Mouse (Mus musculus): ENCODE measurements around the gene Gm47841.

Gm47841 gene

DNA sequence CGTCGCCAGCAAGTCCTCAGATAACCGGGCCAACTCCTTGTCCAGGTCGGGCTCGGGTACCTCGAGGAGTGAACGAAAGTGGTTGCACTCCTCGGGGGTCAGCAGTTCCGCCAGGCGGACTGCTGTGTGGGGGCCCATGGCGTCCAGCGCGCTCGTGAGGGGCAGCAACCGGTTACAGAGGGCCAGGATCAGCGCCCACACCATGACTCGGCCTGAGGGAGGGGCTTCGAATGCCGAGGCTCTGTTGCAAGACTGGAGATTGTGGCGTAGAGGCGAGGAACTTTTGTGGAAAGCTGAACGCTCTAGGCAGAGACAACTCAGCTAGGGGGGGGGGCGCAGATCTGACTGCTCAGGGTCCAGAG, at the start of gene Gm47841:
TSS of gene Gm47841 (minus strand) at position 204 of the 362 bp plus-strand sequence.
- in situ Hi-C loops (cut with MboI; ENCODE audit: unreplicated experiment in 2 of 2), result no loop called here

DNA sequence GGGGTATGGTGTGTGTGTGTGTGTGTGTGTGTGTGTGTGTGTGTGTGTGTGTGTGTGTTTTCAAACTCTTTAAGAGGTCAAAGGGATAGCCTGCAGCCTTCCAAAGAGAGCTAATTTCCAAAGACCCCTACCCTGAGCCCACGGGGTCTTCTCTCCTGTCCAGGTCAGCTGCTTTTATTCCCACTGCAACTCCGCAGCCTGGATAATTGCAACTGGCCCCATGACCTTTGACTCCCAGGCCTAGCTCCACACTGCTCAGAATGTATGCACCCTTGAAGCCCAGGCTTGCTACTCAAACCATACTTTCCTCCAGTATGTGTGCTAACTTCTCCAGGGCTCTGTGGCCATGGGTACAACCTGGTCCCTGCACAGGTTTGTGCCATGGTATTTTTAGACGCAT, 48.2 kb upstream of the Gm47841 start:
- in situ Hi-C loops (cut with MboI; ENCODE audit: unreplicated experiment in 2 of 2), result no loop called here

DNA sequence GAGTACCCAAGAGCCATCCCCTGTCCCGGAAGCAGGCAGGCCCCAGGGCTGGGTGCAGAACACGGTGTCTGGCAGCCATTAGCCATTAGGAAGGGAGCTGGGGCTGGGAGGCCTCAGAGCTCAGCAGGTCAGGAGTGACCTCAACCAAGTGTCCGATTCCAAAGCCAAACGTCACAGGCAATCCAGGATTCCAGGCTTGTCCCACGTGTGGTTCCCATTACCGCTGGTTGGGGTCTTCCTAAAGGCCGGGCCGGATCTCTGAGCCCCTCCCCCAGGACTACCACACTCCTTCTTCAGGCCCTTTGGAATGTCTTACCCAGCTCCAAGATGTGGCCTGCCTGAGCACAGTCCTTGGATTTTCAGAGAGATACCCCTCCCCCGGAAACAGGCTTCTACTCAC, 47.8 kb upstream of the Gm47841 start:
- in situ Hi-C loops (cut with MboI; ENCODE audit: unreplicated experiment in 2 of 2), result no loop called here

DNA sequence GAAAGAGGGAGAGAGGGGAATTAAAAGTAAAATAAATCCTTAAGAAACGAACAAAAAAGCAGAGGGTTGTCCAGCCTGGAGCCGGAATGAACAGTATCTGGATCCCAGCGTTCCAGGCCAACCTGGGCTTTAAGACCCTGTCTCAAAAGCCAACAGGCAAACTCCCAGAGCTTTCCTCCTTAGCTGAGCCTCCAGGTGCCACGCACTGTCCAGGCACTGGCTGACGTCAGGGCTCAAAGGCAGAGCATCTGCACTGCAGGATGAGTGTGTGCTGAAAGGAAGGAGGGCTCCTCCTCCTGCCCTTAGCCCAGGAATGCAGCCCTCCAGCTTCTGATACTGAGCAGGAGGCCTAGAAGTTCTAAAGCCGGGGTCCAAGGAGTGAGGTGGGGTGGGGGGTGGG, 46.8 kb upstream of the Gm47841 start:
- in situ Hi-C loops (cut with MboI; ENCODE audit: unreplicated experiment in 2 of 2), result no loop called here

DNA sequence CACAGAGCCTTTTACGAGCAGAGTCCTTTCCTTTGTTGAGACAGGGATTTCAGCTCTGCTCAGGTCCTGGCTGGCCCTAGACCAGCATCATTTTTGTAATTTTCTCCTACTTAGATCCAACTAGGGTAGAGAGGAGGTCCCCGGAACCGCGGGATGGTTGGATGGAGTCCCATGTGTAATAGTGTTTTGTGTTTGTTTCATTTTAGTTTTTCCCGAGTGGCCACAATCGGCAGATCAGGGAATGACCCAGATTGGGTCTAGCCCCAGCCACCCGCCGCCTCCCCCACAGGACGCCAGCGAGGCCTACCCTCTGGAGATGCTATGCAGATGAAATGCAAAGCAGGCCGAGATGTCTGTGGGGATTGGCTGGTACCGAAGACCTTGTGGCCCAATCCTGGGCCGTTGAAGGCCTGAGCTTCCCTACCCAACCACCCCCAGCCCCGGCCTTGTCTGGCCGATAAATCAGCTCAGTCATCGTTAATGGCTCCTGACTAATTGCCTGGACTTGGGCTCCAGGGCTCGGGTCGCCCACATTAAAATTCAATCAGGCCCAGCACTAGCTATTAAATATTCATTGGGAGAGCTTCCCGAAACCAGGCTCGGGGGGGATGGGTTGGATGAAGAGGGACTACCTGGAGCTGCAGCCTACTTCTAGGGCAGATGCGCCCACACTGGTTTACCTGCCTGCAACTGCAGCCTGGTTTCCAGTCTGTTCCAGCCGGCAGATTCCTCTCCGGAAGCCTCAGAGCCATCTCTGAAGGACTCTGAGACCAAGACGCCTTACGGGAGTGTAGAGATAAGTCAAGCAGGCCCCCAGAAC, 45.8 kb upstream of the Gm47841 start:
- in situ Hi-C loops (cut with MboI; ENCODE audit: unreplicated experiment in 2 of 2), result no loop called here

DNA sequence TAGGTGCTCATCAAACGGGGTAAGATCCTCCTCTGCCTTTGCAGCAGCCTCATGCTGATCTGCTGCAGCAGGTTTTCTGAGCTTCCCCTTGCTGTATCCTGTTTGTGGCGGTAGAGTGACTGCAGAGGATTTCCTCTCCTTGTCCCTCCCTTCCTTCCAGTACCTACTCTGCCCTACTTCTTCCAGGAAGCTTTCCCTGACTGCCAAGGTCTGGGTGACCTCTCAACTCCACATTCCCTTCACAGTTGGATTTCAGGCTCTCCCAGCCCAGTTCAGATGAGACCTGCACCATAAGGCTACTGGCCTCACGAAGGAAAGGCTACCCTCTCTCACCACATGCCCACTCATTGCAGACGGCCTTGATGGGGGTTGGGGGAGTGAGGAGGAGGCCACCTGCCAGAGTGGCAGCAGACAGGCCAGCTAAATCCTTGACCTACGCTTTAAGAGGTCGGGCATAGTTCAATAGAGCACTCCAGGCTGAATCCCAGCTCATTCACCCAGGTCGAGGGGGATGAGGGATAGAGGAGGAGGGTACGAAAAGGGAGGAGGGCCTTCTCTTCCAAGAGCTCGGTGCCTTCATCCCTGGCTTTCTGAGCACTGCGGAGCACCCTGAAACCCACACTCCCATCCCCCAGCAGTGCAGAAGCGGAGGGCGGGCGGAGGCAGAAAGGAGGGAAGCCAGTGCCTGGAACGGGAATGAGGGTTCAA, 45.1 kb upstream of the Gm47841 start:
- in situ Hi-C loops (cut with MboI; ENCODE audit: unreplicated experiment in 2 of 2), result no loop called here

DNA sequence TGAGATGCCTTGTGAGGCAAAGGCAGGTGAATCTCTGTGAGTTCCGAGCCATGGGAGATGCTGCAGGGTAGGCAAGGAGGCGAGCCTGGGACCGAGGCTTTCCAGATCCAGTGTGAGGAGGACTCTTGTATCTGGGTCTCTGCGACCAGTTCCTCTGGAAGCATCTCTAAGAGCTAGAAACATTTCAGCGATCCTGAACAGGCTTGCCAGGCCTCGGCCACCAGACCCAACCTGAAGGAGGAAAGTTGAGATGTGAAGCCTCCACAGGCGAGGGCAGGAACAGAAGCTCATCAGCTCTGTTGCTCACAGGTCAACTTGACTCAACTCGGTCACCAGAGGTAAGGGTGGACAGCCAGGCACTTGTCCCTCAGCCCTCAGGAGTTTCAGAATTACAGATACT, 44.4 kb upstream of the Gm47841 start:
- in situ Hi-C loops (cut with MboI; ENCODE audit: unreplicated experiment in 2 of 2), result no loop called here

DNA sequence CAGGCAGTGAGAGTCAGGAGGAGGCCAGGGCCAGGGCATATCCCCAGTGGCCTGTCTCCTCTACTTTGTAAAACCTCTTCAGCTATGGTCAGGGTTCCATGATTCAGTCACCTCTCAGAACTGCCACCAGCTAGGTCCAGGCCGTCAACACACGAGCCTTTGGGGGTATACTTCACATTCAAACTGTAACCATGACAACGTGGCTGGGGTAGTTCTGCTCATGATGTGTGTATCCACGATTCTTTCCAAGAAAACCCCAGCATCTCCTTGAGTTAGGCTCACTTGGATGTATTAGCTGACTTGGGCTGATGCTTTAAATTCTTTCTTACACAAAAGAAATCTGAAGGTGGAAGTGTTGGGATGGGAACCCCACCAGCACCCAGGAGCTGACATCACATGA, 41.1 kb upstream of the Gm47841 start:
- in situ Hi-C loops (cut with MboI; ENCODE audit: unreplicated experiment in 2 of 2), result no loop called here

DNA sequence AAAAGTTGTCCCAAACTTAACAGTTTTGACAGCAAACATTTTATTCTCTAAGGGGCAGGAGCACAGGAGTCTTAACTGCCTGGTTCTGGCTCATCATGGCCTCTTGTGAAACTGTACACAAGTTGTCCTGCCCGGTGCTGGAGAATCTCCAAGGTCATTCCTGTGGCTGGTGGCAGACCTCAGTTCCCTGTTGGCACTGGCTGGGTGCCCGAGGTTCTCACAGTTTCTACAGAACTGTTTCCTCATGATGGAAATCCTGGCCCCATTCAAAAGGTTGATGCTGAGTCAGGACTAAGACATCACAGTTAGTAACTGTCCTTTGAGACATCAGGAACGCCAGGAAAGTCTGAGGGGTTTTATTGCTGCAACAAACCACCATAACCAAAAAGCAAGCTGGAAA, 39.8 kb upstream of the Gm47841 start:
- in situ Hi-C loops (cut with MboI; ENCODE audit: unreplicated experiment in 2 of 2), result no loop called here

DNA sequence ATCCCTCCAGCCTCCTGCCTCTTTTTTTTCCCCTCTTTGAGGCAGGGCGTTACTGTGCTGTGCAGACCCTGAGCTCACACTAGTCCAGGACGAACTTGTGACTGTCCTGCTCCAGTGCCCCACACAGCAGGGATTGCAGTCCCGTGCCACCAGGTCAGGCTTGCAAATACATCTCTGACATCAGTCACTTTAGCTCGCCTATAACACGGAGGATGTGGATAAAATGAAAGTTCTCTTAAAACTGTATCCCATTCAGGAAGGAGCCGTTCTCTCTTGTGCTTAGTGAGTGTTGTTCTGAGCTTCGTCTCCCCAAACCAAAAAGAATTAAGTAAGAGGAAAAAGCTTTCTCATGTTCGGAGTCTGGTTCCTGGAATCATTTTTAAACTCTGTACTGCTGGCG, 39.3 kb upstream of the Gm47841 start:
- in situ Hi-C loops (cut with MboI; ENCODE audit: unreplicated experiment in 2 of 2), result no loop called here

DNA sequence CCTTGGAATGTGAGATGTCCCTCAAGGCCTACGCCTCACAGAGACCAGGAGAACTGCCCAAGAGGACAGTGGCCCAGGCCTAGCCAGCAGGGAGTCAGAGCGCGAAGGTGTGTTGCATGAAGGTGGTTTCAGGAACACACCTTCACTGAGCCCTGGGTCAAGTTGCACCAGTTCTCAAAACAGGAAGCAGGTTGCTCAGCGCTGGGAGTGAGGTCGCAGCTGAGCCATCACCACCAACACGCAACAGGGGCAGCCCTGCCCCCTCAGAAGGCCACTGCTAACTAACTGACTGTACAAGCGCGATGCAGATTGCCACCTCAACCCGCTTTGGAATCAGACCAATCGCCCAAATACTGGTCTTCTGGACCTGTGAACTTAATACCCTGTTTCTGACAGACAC, 37.3 kb upstream of the Gm47841 start:
- in situ Hi-C loops (cut with MboI; ENCODE audit: unreplicated experiment in 2 of 2), result no loop called here

DNA sequence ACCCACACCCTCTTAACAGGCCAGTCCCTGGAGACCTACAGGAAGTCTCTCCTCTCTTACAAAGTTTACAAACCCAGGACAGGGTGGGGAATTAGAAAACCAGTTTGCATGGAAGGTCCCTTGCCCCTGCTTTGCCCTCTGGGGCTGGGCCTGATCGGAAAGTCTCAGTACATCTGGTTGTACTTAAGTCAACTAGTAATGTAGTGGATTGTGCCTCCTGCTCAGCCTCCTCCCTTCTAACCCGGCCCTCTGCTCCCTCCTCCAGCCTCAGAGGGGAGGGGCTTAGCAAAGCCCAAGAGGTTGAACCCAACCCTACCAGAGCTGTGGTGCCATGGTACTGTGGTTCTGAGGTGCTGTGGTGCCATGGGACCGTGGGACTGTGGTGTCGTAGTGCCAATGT, 35.0 kb upstream of the Gm47841 start:
- in situ Hi-C loops (cut with MboI; ENCODE audit: unreplicated experiment in 2 of 2), result no loop called here

DNA sequence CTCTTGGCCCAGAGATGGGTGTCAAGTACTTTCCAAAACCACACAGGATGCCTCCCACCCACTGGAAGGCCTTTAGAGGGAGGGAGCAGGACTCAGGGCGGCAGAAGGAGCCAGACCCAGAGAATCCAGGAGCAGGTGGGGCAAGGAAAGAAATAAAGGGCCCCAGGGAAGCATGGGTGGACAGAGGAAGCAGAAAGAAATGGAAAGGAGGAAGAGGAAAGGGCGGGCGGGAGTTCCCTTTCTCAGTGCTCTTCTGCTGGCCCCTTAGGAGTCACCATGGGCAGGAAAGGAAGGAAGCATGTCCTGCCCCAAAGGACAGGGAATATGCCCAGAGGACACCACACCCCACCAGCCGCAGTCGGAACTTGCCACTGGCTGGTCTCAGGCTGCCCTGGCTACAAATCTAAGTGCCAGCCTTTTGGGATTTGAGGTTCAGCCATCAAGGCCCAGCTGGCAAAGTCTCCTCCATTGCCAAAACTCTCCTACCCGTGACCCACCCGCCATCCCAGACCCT, 33.9 kb upstream of the Gm47841 start:
- in situ Hi-C loops (cut with MboI; ENCODE audit: unreplicated experiment in 2 of 2), result no loop called here

DNA sequence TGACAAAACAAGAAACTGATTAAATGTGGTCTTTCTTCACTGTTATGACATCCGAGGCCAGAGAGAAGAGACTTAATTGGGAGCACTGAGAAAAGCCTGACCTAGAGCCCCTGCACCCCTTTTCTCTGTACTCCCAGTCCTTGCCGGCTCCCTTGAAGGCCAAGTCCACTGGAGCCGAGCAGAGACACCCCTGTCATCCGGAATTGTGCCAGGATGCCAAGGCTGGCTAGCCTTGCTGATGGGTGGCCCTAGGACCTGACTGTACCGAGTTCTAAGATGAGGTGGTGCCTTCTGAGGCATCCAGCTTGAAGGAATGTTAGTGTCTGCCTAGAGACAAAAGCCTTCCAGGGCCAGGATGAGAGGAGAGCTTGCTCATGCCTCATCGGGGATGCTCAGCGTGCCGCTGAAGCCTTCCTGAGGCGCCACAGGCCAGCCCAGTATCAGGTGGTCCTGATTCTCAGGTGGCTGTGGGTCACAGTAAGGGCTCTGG, 32.9 kb upstream of the Gm47841 start:
- in situ Hi-C loops (cut with MboI; ENCODE audit: unreplicated experiment in 2 of 2), result no loop called here

DNA sequence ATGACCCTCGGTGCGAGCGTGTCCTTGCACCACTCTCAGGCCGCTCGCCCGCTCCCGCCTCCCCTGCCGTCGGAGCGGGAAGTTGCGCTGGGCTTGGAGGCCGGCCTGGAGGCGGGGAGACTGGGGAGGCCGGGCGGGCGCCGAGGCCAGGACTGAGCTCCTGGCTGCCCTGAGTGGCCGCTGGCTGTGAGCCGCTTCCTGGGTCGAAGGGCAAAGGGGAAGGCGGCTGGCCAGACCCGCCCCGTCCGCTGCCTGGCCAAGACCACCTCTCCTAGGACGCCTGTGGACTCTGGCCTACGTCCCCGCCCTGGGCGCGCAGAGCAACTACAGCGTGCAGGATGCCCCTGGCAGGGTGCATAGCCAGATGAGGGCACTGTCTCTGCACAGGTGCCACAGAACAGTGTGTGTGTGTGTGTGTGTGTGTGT, 31.5 kb upstream of the Gm47841 start:
- in situ Hi-C loops (cut with MboI; ENCODE audit: unreplicated experiment in 2 of 2), result no loop called here

DNA sequence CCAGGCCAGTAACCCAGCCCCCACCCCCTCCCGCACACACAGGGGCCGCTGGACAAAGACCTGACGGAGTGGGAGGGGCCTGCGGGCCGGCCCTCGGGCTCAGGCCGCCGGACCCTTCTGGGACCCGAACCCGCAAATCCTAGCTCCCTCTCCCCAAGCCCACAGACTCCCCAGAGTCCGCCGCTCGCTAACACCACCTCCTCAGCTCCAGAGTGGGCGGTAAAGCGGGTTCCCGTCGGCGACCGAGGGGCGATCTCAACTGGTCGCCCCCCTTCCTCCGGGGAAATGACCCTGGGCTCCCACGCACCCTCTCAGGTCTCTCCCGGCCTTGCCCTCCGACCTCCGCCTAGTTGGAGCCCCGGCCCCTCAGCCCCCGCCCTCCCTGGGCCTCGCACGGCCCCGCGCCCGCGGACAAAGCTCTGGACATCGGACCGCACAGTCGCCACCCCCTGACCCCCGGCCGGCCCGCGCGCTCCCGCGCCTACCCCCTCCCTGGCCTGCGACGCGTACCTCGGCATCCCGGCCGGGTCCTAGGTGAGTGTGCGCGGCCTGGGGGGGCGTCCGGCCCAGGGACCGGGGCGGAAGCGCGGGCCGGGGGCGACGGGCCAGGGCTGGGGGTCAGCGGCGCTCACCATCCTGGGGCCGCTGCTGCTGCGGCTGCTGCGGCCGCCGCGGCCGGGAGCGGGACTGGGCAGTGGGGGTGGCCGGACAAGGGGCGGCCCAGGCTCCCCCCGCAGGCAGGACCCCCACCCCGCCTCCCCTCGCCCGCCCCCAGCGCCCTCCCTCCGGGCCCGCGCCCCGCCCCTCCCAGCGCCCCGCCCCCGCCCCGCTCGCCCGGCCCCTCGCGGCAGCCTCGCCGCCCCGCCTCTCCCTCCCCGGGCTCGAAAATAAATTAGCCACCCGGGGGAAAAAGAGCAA, 30.9 kb upstream of the Gm47841 start, which contains the start of gene Fignl2:
TSS of gene Fignl2 (minus strand) at position 755 of the 918 bp plus-strand sequence.
- in situ Hi-C loops (cut with MboI; ENCODE audit: unreplicated experiment in 2 of 2), result no loop called here

DNA sequence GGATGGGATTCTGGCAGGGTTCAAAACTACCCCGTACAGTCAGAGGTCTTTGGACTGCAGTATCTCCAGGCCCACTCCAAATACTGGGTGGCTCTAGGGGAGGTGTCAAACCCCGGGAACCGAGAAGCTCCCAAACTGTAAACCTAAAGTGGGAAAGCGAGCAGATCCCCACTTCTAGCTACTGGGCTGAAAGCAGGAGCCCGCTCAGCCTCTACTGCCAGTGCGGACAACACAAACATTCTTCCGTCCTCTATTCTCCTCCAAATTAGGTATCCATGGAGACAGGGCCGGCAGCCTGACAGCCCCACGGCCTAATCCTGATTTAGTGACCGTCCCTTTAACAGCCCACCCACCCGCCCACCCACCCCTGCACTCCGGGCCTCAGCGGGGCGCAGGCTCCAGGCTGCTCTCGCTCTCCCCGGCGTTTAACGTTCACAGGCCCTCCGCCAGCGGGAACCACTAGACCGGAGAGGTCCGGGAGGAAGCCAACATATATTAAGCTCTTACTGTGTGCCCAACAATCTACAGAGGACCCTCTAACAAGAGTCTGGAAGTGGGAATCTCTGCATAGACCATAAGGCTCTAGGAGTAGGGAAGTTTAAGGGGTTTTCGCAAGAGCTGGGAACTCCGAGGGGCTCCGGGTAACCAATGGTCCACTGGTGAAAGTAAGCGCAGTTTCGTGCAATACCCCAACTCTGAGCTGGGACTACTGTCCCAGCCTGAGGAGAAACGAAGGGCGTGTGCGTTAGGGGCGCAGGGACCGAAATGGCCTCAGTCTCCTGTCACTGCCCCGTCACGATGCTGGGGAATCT, 30.0 kb upstream of the Gm47841 start:
- in situ Hi-C loops (cut with MboI; ENCODE audit: unreplicated experiment in 2 of 2), result no loop called here

DNA sequence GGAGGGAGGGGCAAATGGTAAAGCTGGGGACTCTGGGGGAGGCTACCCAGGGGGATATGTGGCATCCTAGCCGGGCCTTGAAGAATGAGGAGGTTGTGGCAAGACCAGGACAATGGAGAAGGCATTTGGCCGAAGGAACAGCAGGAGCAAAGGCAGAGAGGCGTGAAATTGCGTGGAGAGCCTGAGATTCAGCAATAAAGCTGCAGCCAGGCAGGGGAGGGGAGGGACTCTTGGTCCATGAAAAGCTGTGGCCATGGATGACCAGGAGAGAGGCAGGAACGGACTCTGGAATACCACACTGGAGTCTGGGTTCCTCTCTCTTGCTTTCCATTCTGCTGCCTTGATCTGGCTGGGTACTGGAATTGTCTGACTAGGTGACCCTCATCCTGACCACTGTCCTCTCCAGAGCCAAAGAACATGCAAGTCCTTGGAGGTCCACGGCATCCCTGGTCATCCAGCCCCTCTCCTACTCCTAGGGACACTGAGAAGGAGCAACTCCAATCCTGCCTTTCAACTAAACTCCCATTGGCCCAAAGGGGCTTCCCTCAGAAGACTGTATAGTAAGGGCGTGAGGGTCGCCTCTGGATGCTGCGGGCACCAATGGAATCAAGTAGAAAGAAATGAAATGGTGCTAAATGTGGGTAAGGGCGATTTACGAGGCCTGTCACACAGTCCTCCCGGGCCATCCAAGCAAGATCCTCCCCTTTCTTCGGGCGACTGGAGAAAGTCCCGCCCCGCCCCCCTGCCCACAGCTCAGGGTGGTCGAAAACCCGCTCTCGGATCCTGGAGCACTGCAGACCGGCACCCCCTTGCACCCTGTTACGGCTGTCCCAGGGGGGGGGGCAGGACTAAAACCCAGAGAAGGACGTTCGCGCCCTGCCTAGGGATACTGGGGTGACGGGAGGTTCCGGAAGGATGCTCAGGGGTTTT, 29.1 kb upstream of the Gm47841 start:
- in situ Hi-C loops (cut with MboI; ENCODE audit: unreplicated experiment in 2 of 2), result no loop called here

DNA sequence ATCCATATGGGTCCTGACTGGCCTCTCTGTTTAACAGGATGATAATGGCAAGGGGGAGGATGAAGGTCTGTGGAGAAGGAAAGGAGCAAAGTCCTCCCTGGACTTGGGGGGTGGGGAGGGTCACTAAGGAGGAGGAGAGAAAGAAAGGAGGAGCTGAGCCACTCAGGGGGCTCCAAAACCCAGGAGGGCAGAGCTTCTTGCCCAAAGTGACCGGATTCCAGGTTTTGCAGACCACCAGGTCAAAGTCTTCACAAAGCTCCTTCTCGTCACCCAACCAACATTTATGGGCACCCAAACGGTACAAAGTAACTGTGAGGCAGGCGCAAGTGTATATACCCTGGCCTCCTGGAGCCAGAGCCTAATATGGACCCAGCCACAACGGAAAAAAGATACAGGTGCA, 28.5 kb upstream of the Gm47841 start:
- in situ Hi-C loops (cut with MboI; ENCODE audit: unreplicated experiment in 2 of 2), result no loop called here
